Mouse (Mus musculus) erythroblast, embryonic 14.5 days (primary cell): ENCODE results near the gene Rnf186.

ENCODE experiments used
- GATA1 ChIP-seq: IDR thresholded peaks from 2 replicates; pipeline ENCODE4 v1.6.1; 2012; ENCODE audit warnings: low read length, inconsistent platforms, mixed read lengths
- TAL1 ChIP-seq: IDR thresholded peaks from 3 replicates; pipeline ENCODE4 v1.6.1; 2012; ENCODE audit warnings: low read length, inconsistent platforms, mixed read lengths

- TF ChIP-seq TAL1 = no peak
- no peak for TF ChIP-seq GATA1
Measured at GRCm38 (mm10) chr4:138966866-138967265, at the start of gene Rnf186.
